Mouse (Mus musculus): ENCODE data around the gene Itgb1bp1. TPM values are rescaled to one million over a fixed set of nuclear protein-coding genes. Genes with fewer than 3 reads are reported as not detected.

Gene Itgb1bp1
- 45.8 and 46.0 TPM in 2 replicates for polyA plus RNA-seq (2015; fragmentation: Nextera tagmentation; extraction: Ambion mirVana)

- peak; percentile 96 for ATAC-seq (replicated peaks; ENCODE audit: low FRiP score)
- WGBS = under 1% methylated on average over 28 of the region's 28 CpGs
- H3K9me3 ChIP-seq (replicated peaks) = no peaks in the 10 kb centered on the region
- peaks cover 23% of the 10 kb centered on the region for H3K4me1 ChIP-seq
- peak within 1 kb of the TSS; percentile 91 for H3K4me3 ChIP-seq (replicated peaks)
- H3K4me2 ChIP-seq = peak within 1 kb of the TSS; percentile 86
- peaks cover 15% of the 10 kb centered on the region for H3K36me3 ChIP-seq
- no peaks in the 10 kb centered on the region for H3K27me3 ChIP-seq
- H3K9ac ChIP-seq = peak within 1 kb of the TSS; percentile 90
- peak within 1 kb of the TSS; percentile 94 for H3K27ac ChIP-seq
Observed at GRCm38 (mm10) chr12:21286243-21286622, at the start of gene Itgb1bp1. TSS of gene Itgb1bp1 (minus strand) at chr12:21286284.

- H3K4me2 ChIP-seq = no peak overlapping the region
- peaks cover 89% of the 10 kb centered on the region for H3K36me3 ChIP-seq
- H3K27ac ChIP-seq = no peak overlapping the region
- H3K27me3 ChIP-seq = no peaks in the 10 kb centered on the region
- H3K4me3 ChIP-seq (replicated peaks) = no peak overlapping the region
- no peaks in the 10 kb centered on the region for H3K9me3 ChIP-seq (replicated peaks)
- no peaks in the 10 kb centered on the region for H3K4me1 ChIP-seq
- H3K9ac ChIP-seq = no peak overlapping the region
- ATAC-seq (replicated peaks; ENCODE audit: low FRiP score) = no peak
- 87% methylated on average over 7 of the region's 7 CpGs for WGBS
Observed at GRCm38 (mm10) chr12:21335869-21336268, 49.8 kb upstream of the Itgb1bp1 start.

- no peak for ATAC-seq (replicated peaks; ENCODE audit: low FRiP score)
- H3K36me3 ChIP-seq = peaks cover 90% of the 10 kb centered on the region
- 95% methylated on average over 5 of the region's 5 CpGs for WGBS
- no peaks in the 10 kb centered on the region for H3K27me3 ChIP-seq
- H3K9me3 ChIP-seq (replicated peaks) = no peaks in the 10 kb centered on the region
- H3K4me3 ChIP-seq (replicated peaks) = no peak overlapping the region
- H3K4me1 ChIP-seq = no peaks in the 10 kb centered on the region
- H3K27ac ChIP-seq = no peak overlapping the region
- H3K4me2 ChIP-seq = no peak overlapping the region
- H3K9ac ChIP-seq = no peak overlapping the region
Observed at GRCm38 (mm10) chr12:21333766-21334165, 47.7 kb upstream of the Itgb1bp1 start.

- Histone ChIP-seq H3K27ac (no peak overlapping the region), H3K4me3 (replicated peaks) (no peak overlapping the region), H3K36me3 (peaks cover 89% of the 10 kb centered on the region), H3K9me3 (replicated peaks) (no peaks in the 10 kb centered on the region), H3K9ac (no peak overlapping the region), H3K27me3 (no peaks in the 10 kb centered on the region), H3K4me1 (no peaks in the 10 kb centered on the region), H3K4me2 (no peak overlapping the region)
- 92% methylated on average over 7 of the region's 7 CpGs for WGBS
- ATAC-seq (replicated peaks; ENCODE audit: low FRiP score) = no peak
Observed at GRCm38 (mm10) chr12:21333021-21333420, 46.9 kb upstream of the Itgb1bp1 start.

- 85% methylated on average over 6 of the region's 6 CpGs for WGBS
- Histone ChIP-seq H3K36me3 (peaks cover 94% of the 10 kb centered on the region), H3K9ac (no peak overlapping the region), H3K4me2 (no peak overlapping the region), H3K4me1 (no peaks in the 10 kb centered on the region), H3K4me3 (replicated peaks) (no peak overlapping the region), H3K27me3 (no peaks in the 10 kb centered on the region), H3K9me3 (replicated peaks) (no peaks in the 10 kb centered on the region), H3K27ac (no peak overlapping the region)
- no peak for ATAC-seq (replicated peaks; ENCODE audit: low FRiP score)
Observed at GRCm38 (mm10) chr12:21331711-21332110, 45.6 kb upstream of the Itgb1bp1 start.

- Histone ChIP-seq H3K9me3 (replicated peaks) (no peaks in the 10 kb centered on the region), H3K4me2 (no peak overlapping the region), H3K4me3 (replicated peaks) (no peak overlapping the region), H3K4me1 (no peaks in the 10 kb centered on the region), H3K9ac (no peak overlapping the region), H3K27ac (no peak overlapping the region), H3K36me3 (peaks cover 94% of the 10 kb centered on the region), H3K27me3 (no peaks in the 10 kb centered on the region)
- WGBS = 88% methylated on average over 10 of the region's 10 CpGs
- ATAC-seq (replicated peaks; ENCODE audit: low FRiP score) = no peak
Observed at GRCm38 (mm10) chr12:21330961-21331576, 45.0 kb upstream of the Itgb1bp1 start.

- Histone ChIP-seq H3K9ac (no peak overlapping the region), H3K27me3 (no peaks in the 10 kb centered on the region), H3K9me3 (replicated peaks) (no peaks in the 10 kb centered on the region), H3K4me1 (no peaks in the 10 kb centered on the region), H3K4me2 (no peak overlapping the region), H3K36me3 (peaks cover 94% of the 10 kb centered on the region), H3K4me3 (replicated peaks) (no peak overlapping the region), H3K27ac (no peak overlapping the region)
- 85% methylated on average over 9 of the region's 9 CpGs for WGBS
- no peak for ATAC-seq (replicated peaks; ENCODE audit: low FRiP score)
Observed at GRCm38 (mm10) chr12:21329661-21330400, 43.7 kb upstream of the Itgb1bp1 start.

GRCm38 (mm10) chr12:21326325-21326724 lies 40.2 kb upstream of the Itgb1bp1 start:
- H3K27ac ChIP-seq = no peak overlapping the region
- no peak overlapping the region for H3K4me3 ChIP-seq (replicated peaks)
- H3K27me3 ChIP-seq = no peaks in the 10 kb centered on the region
- ATAC-seq (replicated peaks; ENCODE audit: low FRiP score) = no peak
- no peak overlapping the region for H3K4me2 ChIP-seq
- H3K9ac ChIP-seq = no peak overlapping the region
- peaks cover 92% of the 10 kb centered on the region for H3K36me3 ChIP-seq
- H3K4me1 ChIP-seq = no peaks in the 10 kb centered on the region
- WGBS = 89% methylated on average over 3 of the region's 3 CpGs
- H3K9me3 ChIP-seq (replicated peaks) = no peaks in the 10 kb centered on the region

GRCm38 (mm10) chr12:21325266-21325665 lies 39.2 kb upstream of the Itgb1bp1 start:
- no peak for ATAC-seq (replicated peaks; ENCODE audit: low FRiP score)
- Histone ChIP-seq H3K9me3 (replicated peaks) (no peaks in the 10 kb centered on the region), H3K36me3 (peaks cover 92% of the 10 kb centered on the region), H3K27ac (no peak overlapping the region), H3K4me1 (no peaks in the 10 kb centered on the region), H3K27me3 (no peaks in the 10 kb centered on the region), H3K4me2 (no peak overlapping the region), H3K9ac (no peak overlapping the region), H3K4me3 (replicated peaks) (no peak overlapping the region)
- 94% methylated on average over 8 of the region's 8 CpGs for WGBS

GRCm38 (mm10) chr12:21324101-21324500 lies 38.0 kb upstream of the Itgb1bp1 start:
- WGBS = 79% methylated on average over 5 of the region's 5 CpGs
- peaks cover 91% of the 10 kb centered on the region for H3K36me3 ChIP-seq

GRCm38 (mm10) chr12:21322856-21323255 lies 36.8 kb upstream of the Itgb1bp1 start:
- no peak for ATAC-seq (replicated peaks; ENCODE audit: low FRiP score)
- Histone ChIP-seq H3K27me3 (no peaks in the 10 kb centered on the region), H3K4me2 (no peak overlapping the region), H3K9ac (no peak overlapping the region), H3K4me3 (replicated peaks) (no peak overlapping the region), H3K4me1 (0 out of 2 replicates have a peak, but pooled peaks cover 5% of the 10 kb centered on the region), H3K27ac (no peak overlapping the region), H3K9me3 (replicated peaks) (no peaks in the 10 kb centered on the region), H3K36me3 (peaks cover 81% of the 10 kb centered on the region)
- 80% methylated on average over 9 of the region's 9 CpGs for WGBS

More at GRCm38 (mm10) chr12:21324101-21324500, 38.0 kb upstream of the Itgb1bp1 start:
- H3K4me2 ChIP-seq = no peak overlapping the region
- H3K27me3 ChIP-seq = no peaks in the 10 kb centered on the region
- H3K9me3 ChIP-seq (replicated peaks) = no peaks in the 10 kb centered on the region
- no peak overlapping the region for H3K27ac ChIP-seq
- H3K4me1 ChIP-seq = no peaks in the 10 kb centered on the region
- no peak overlapping the region for H3K4me3 ChIP-seq (replicated peaks)
- ATAC-seq (replicated peaks; ENCODE audit: low FRiP score) = no peak
- no peak overlapping the region for H3K9ac ChIP-seq

GRCm38 (mm10) chr12:21322296-21322695 lies 36.2 kb upstream of the Itgb1bp1 start:
- Histone ChIP-seq H3K4me1 (peaks cover 10% of the 10 kb centered on the region), H3K9ac (no peak overlapping the region), H3K4me3 (replicated peaks) (no peak overlapping the region), H3K9me3 (replicated peaks) (no peaks in the 10 kb centered on the region), H3K27me3 (no peaks in the 10 kb centered on the region), H3K27ac (no peak overlapping the region), H3K36me3 (peaks cover 76% of the 10 kb centered on the region), H3K4me2 (no peak overlapping the region)
- ATAC-seq (replicated peaks; ENCODE audit: low FRiP score) = no peak
- WGBS = 88% methylated on average over 4 of the region's 4 CpGs

All from kidney, embryonic 15.5 days (tissue).